Comparison of ENCODE assay signal across 8 mouse cellular contexts in the genomic region with DNA sequence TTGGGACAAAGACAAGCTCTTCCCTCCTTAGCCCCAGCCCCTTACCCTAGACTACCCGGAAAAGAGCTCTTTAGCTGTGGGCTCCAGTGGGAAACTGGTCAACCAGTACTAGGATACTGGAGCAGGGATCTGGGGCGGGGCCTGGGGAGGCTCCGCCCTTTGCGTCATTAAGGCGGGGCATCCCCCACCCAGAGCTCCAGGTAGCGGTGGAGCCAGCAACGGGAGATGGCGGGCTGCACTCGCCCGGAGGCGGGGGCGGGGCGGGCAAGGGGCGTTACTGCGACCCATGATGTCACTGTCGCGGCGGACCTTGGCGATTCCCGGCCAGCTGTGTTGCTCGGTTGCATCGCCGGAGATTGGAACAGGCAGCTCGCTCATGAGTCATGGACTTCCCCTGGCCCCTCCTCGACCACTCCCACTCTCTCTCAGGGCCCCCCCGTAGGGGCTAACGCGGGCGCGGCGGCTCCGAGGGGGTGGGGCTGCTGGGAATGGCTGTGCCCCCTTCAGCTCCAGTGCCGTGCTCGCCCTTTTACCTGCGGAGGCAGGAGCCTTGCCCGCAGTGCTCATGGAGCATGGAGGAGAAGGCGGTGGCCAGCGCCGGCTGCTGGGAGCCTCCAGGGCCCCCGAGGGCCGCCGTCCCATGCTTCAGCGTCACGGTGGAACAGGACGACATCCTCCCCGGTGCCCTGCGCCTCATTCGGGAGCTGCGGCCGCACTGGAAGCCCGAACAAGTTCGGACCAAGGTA. TPM values are rescaled to one million over a fixed set of nuclear protein-coding genes. Genes with fewer than 3 reads are reported as not detected.
A peak's percentile ranks its signal among the peaks of the same experiment; 100 is the strongest.
DNase-seq lines count a peak whose midpoint lies in the region; ATAC-seq and TF ChIP-seq lines count a peak whose summit lies in the region.

A gene (plus strand): TSS at position 297 of the 746 bp plus-strand sequence.

- no peak within 1 kb of the TSS for H3K27ac ChIP-seq in bone marrow macrophage, adult 2 months (ENCODE audit: insufficient read depth, low read depth, low read length)
- peak within 1 kb of the TSS; percentile 74 for H3K27ac ChIP-seq in forebrain, embryonic 10.5 days
- no peak within 1 kb of the TSS for H3K27ac ChIP-seq in heart, embryonic 14.5 days (replicated peaks in 1 of 2; ENCODE audit: control insufficient read depth in 1 of 2, insufficient read depth in 1 of 2, low read depth in 2 of 2, low read length in 2 of 2)
- no peak within 1 kb of the TSS for H3K27ac ChIP-seq in liver, embryonic 14.5 days
- no peak within 1 kb of the TSS for H3K27ac ChIP-seq in neural tube, embryonic 12.5 days

- H3K36me3 ChIP-seq in forebrain, embryonic 10.5 days (replicated peaks), result no peaks in the 10 kb centered on the region
- H3K36me3 ChIP-seq in heart, embryonic 14.5 days (ENCODE audit: control insufficient read depth, insufficient read depth, low read length), result no peaks in the 10 kb centered on the region
- H3K36me3 ChIP-seq in liver, embryonic 14.5 days (replicated peaks; ENCODE audit: control insufficient read depth, insufficient read depth, low read depth), result no peaks in the 10 kb centered on the region
- no peaks in the 10 kb centered on the region for H3K36me3 ChIP-seq in neural tube, embryonic 12.5 days

- DNase-seq in B cell, adult 2 months, result peak; percentile 76 to 81
- DNase-seq in forebrain, embryonic 10.5 days (ENCODE audit: extremely low spot score, low spot score), result peak; percentile 84
- DNase-seq in kidney, postnatal 14 days, result peak; percentile 91
- DNase-seq in liver, embryonic 14.5 days (ENCODE audit: low read depth in 3 of 3, low spot score in 3 of 3), result peak; percentile 41 to 52 (median 51)
- DNase-seq in thymus, adult 18-20 months, result peak; percentile 32 to 42

- peak within 1 kb of the TSS; percentile 42 for H3K4me3 ChIP-seq in bone marrow macrophage, adult 2 months (ENCODE audit: insufficient read depth, low read length)
- peak within 1 kb of the TSS; percentile 81 for H3K4me3 ChIP-seq in forebrain, embryonic 10.5 days
- H3K4me3 ChIP-seq in heart, embryonic 14.5 days (ENCODE audit: control insufficient read depth in 1 of 2, insufficient read depth in 1 of 2, low read depth in 1 of 2, low read length in 2 of 2), result peak within 1 kb of the TSS; percentile 61 to 62
- H3K4me3 ChIP-seq in liver, embryonic 14.5 days (ENCODE audit: insufficient read depth in 1 of 2, low read depth in 2 of 2, low read length in 2 of 2), result peak within 1 kb of the TSS; percentile 41 to 43
- peak within 1 kb of the TSS; percentile 56 for H3K4me3 ChIP-seq in neural tube, embryonic 12.5 days

- peaks cover 83% of the 10 kb centered on the region for H3K27me3 ChIP-seq in forebrain, embryonic 10.5 days (ENCODE audit: poor library complexity, severe bottlenecking)
- H3K27me3 ChIP-seq in heart, embryonic 14.5 days (ENCODE audit: control insufficient read depth, insufficient read depth, low read length), result peaks cover 31% of the 10 kb centered on the region
- peaks cover 19% of the 10 kb centered on the region for H3K27me3 ChIP-seq in liver, embryonic 14.5 days (ENCODE audit: control insufficient read depth, insufficient read depth, low read length)
- H3K27me3 ChIP-seq in neural tube, embryonic 12.5 days (replicated peaks), result peaks cover 30% of the 10 kb centered on the region

- H3K4me1 ChIP-seq in bone marrow macrophage, adult 2 months (ENCODE audit: control insufficient read depth, insufficient read depth, low read length), result no peaks in the 10 kb centered on the region
- peaks cover 46% of the 10 kb centered on the region for H3K4me1 ChIP-seq in forebrain, embryonic 10.5 days
- H3K4me1 ChIP-seq in heart, embryonic 14.5 days (ENCODE audit: control insufficient read depth in 2 of 2, insufficient read depth in 2 of 2, low read length in 2 of 2), result peaks cover 18 to 26% of the 10 kb centered on the region in 2 experiments
- peaks cover 0 to 7% of the 10 kb centered on the region in 2 experiments; a peak in 3 of 4 replicates for H3K4me1 ChIP-seq in liver, embryonic 14.5 days (replicated peaks; ENCODE audit: control insufficient read depth in 2 of 2, insufficient read depth in 2 of 2, low read length in 1 of 2)
- peaks cover 21% of the 10 kb centered on the region for H3K4me1 ChIP-seq in neural tube, embryonic 12.5 days

- TF ChIP-seq CTCF in bone marrow macrophage, adult 2 months (IDR thresholded peaks at IDR 0.05; ENCODE audit: low read depth, low read length), result no peak
- no peak for TF ChIP-seq CTCF in liver, embryonic 14.5 days (IDR thresholded peaks at IDR 0.05; ENCODE audit: low read depth)

- no peaks in the 10 kb centered on the region for H3K9me3 ChIP-seq in forebrain, embryonic 10.5 days
- no peaks in the 10 kb centered on the region for H3K9me3 ChIP-seq in heart, embryonic 14.5 days (ENCODE audit: control insufficient read depth, low read length)
- no peaks in the 10 kb centered on the region for H3K9me3 ChIP-seq in liver, embryonic 14.5 days (ENCODE audit: control insufficient read depth, low read length)
- no peaks in the 10 kb centered on the region for H3K9me3 ChIP-seq in neural tube, embryonic 12.5 days

- ATAC-seq in heart, embryonic 14.5 days (ENCODE audit: insufficient number of reproducible peaks, insufficient read depth, low FRiP score, low read depth), result peak; percentile 65
- ATAC-seq in liver, embryonic 14.5 days (ENCODE audit: insufficient read depth), result peak; percentile 66
- peak; percentile 77 for ATAC-seq in neural tube, embryonic 12.5 days (ENCODE audit: low FRiP score, low read depth)

- peak within 1 kb of the TSS; percentile 68 for H3K9ac ChIP-seq in heart, embryonic 14.5 days (ENCODE audit: low read length)
- peak within 1 kb of the TSS; percentile 27; the same call in 1 of the 2 replicates for H3K9ac ChIP-seq in liver, embryonic 14.5 days (replicated peaks)
- H3K9ac ChIP-seq in neural tube, embryonic 12.5 days, result peak within 1 kb of the TSS; percentile 58

- no peak for TF ChIP-seq POLR2A in bone marrow macrophage, adult 2 months (IDR thresholded peaks at IDR 0.05; ENCODE audit: borderline replicate concordance, low read depth, low read length)

- TF ChIP-seq EP300 in liver, embryonic 14.5 days (IDR thresholded peaks at IDR 0.05; ENCODE audit: low read depth), result no peak

- WGBS in forebrain, embryonic 10.5 days, result under 1% methylated on average over 52 of the region's 52 CpGs
- under 1% methylated on average over 52 of the region's 52 CpGs for WGBS in heart, embryonic 14.5 days
- WGBS in liver, embryonic 14.5 days (ENCODE audit: insufficient replicate concordance), result 2% methylated on average over 48 of the region's 52 CpGs
- WGBS in neural tube, embryonic 12.5 days, result under 1% methylated on average over 52 of the region's 52 CpGs

- H3K4me2 ChIP-seq in heart, embryonic 14.5 days (ENCODE audit: low read length), result peak within 1 kb of the TSS; percentile 98
- H3K4me2 ChIP-seq in liver, embryonic 14.5 days (ENCODE audit: low read depth), result peak within 1 kb of the TSS; percentile 49
- peak within 1 kb of the TSS; percentile 94 for H3K4me2 ChIP-seq in neural tube, embryonic 12.5 days (replicated peaks)

RNA-seq across cellular contexts. Expression of the gene that starts here (rescaled TPM):
- polyA plus RNA-seq in bone marrow macrophage, adult 2 months (2012; ENCODE audit: insufficient read depth, insufficient read length, missing spikeins), result not detected in 2 replicates
- 1.7 and 2.3 TPM in 2 replicates for polyA plus RNA-seq in forebrain, embryonic 10.5 days (2016; fragmentation: Nextera tagmentation; extraction: Ambion mirVana)
- polyA plus RNA-seq in heart, embryonic 14.5 days (2014; fragmentation: Nextera tagmentation; extraction: Ambion mirVana), result 0.85 and 1.6 TPM in 2 replicates
- polyA plus RNA-seq in liver, embryonic 14.5 days (2012; rRNA removed), result 3.4 and 3.7 TPM in 2 replicates
- 4.9 and 5.5 TPM in 2 replicates for polyA plus RNA-seq in liver, embryonic 14.5 days (2014; fragmentation: Nextera tagmentation; extraction: Ambion mirVana)
- 5.6 TPM in 2 replicates for polyA plus RNA-seq in neural tube, embryonic 12.5 days (2016; fragmentation: Nextera tagmentation; extraction: Ambion mirVana)

Comparison
In these comparisons a context has a peak if more than half of its experiments do, and no peak if none do; other contexts are left out.
1. DNase-seq: peak in every context shown above with its lines; median percentile 91 in kidney, postnatal 14 days; 84 in forebrain, embryonic 10.5 days; 78 in B cell, adult 2 months; 51 in liver, embryonic 14.5 days; 37 in thymus, adult 18-20 months.